Mouse (Mus musculus) kidney, embryonic 15.5 days (tissue): ENCODE measurements around the gene Adam21. TPM values are rescaled to one million over a fixed set of nuclear protein-coding genes. Genes with fewer than 3 reads are reported as not detected.
"Not testable (repeated sequence)": the region's sequence is repeated elsewhere in the genome, so short reads cannot be mapped to it uniquely, and the experiment has no call there.

Experiments used
- ATAC-seq: fragments of 200-750 bp; cut with Nextera tagmentation; replicated peaks from 2 replicates; pipeline ENCODE4 v1.8.0; 2017; ENCODE audit warnings: moderate TSS enrichment; ENCODE audit not compliant: low FRiP score
- H3K27ac ChIP-seq: fragments of 300-500 bp; sonication (generic); 2 replicates; pipeline ENCODE4 v1.5.1; 2015; ENCODE audit warnings: mild to moderate bottlenecking, inconsistent platforms
- H3K27me3 ChIP-seq: fragments of 300-500 bp; sonication (generic); 2 replicates; pipeline ENCODE4 v1.6.1; 2015; ENCODE audit warnings: inconsistent platforms
- H3K36me3 ChIP-seq: fragments of 300-500 bp; sonication (generic); 2 replicates; pipeline ENCODE4 v1.6.1; 2015; ENCODE audit warnings: inconsistent platforms
- H3K4me1 ChIP-seq: fragments of 300-500 bp; sonication (generic); 2 replicates; pipeline ENCODE4 v1.6.1; 2015; ENCODE audit warnings: inconsistent platforms
- H3K4me2 ChIP-seq: fragments of 300-500 bp; sonication (generic); 2 replicates; pipeline ENCODE4 v1.6.1; 2015; ENCODE audit warnings: moderate library complexity, mild to moderate bottlenecking, inconsistent platforms
- H3K4me3 ChIP-seq: fragments of 300-500 bp; sonication (generic); replicated peaks from 2 replicates; pipeline ENCODE4 v1.5.1; 2015; ENCODE audit warnings: mild to moderate bottlenecking, inconsistent platforms
- H3K9ac ChIP-seq: fragments of 300-500 bp; sonication (generic); 2 replicates; pipeline ENCODE4 v1.6.1; 2015; ENCODE audit warnings: mild to moderate bottlenecking, inconsistent platforms
- H3K9me3 ChIP-seq: fragments of 300-500 bp; sonication (generic); replicated peaks from 2 replicates; pipeline ENCODE4 v1.6.1; 2016; ENCODE audit warnings: inconsistent platforms
- WGBS: fragments of 180-500 bp; shearing (Covaris S2); methylation state at CpG from one replicate; pipeline ENCODE4 v1.1.7; 2015; ENCODE audit warnings: mixed read lengths; 5-methylcytosine and 5-hydroxymethylcytosine counted together
- polyA plus RNA-seq: library from polyadenylated mRNA; unstranded; fragments of >200 nt; fragmentation: Nextera tagmentation; extraction: Ambion mirVana; gene quantifications from 2 replicates; pipeline ENCODE4 v1.2.1, GENCODE M21; 2015

The Adam21 gene
- polyA plus RNA-seq, 1 experiment from 2014 or later, result 0.34 TPM

DNA sequence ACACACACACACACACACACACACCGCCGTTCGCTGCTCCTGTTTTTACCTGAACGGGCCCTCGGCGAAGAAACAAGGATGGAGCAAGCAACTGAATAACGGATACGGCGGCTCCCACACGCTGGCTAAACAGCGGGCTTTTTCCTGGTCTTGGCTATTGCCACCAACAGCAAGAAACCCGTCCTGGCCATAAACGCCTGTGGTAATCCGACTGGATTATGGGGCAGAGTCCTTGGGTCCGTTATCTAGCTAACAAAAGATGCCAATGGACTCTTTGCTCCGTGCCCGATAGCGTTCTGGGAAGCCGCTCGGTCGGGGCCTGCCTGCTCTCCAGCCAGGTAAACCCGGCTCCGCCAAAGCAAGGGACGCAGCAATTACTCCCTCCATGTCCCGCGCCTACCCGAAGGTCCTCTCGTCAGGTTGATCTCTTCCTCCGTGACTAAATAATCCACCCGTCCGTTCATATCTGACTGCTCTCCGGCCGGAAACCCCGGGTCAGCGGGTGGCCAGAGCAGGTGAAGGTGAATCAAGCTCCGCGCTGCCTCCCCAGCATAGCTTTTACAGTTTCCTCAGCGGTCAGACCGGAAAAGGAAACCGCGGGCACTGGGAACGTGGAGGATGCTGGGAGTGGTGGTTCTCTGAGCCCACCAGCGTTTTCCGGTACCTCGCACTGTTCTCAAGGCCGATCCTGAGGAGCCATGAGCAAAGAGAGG is 35.8 kb downstream of the Adam21 start, which contains the start of the genes Gm20498 and Synj2bp:
Gm20498 (minus strand) TSS at position 590 of the 713 bp plus-strand sequence.
Synj2bp (minus strand) TSS at position 596 of the 713 bp plus-strand sequence.
- Histone ChIP-seq H3K27ac (peak within 1 kb of the TSS; percentile 76), H3K4me3 (peak within 1 kb of the TSS; percentile 69), H3K9ac (peak within 1 kb of the TSS; percentile 62), H3K27me3 (no peaks in the 10 kb centered on the region), H3K36me3 (no peaks in the 10 kb centered on the region), H3K9me3 (no peaks in the 10 kb centered on the region), H3K4me2 (peak within 1 kb of the TSS; percentile 64), H3K4me1 (peaks cover 15% of the 10 kb centered on the region; the same call in 1 of the 2 replicates)
- ATAC-seq, result peak; percentile 97
- under 1% methylated on average over 46 of the region's 46 CpGs for WGBS

GRCm38 (mm10) chr12:81530587-81530986 is 37.7 kb downstream of the Adam21 start:
- not testable (repeated sequence) for H3K9ac ChIP-seq, H3K27ac ChIP-seq, H3K4me2 ChIP-seq, H3K27me3 ChIP-seq, H3K36me3 ChIP-seq, H3K9me3 ChIP-seq, H3K4me3 ChIP-seq, ATAC-seq
- WGBS, result 85% methylated on average over 7 of the region's 8 CpGs
- H3K4me1 ChIP-seq, result peaks cover 15% of the 10 kb centered on the region; the same call in 1 of the 2 replicates

Other genes with a start within 250 kb of the Adam21 start
- 0.48 and 1.1 TPM in 2 replicates for gene Slc8a3, start 235.3 kb downstream of the Adam21 start, polyA plus RNA-seq
- 0.13 and 0.21 TPM in 2 replicates for gene Gm4787, start 189.0 kb downstream of the Adam21 start, polyA plus RNA-seq
- 0.45 and 0.54 TPM in 2 replicates for gene Adam4, start 146.5 kb downstream of the Adam21 start, polyA plus RNA-seq
- 129 and 143 TPM in 2 replicates for gene Cox16, start 83.3 kb downstream of the Adam21 start, polyA plus RNA-seq
- gene Gm20498, start 35.6 kb downstream of the Adam21 start, polyA plus RNA-seq, result 28.8 TPM in 2 replicates
- gene Synj2bp, start 35.6 kb downstream of the Adam21 start, polyA plus RNA-seq, result 39.8 and 41.6 TPM in 2 replicates
- gene Med6, start 26.5 kb upstream of the Adam21 start, polyA plus RNA-seq, result 61.9 and 70.8 TPM in 2 replicates
- 1.2 and 1.4 TPM in 2 replicates for gene Ttc9, start 62.8 kb upstream of the Adam21 start, polyA plus RNA-seq
- 1.3 and 1.5 TPM in 2 replicates for gene Map3k9, start 212.7 kb upstream of the Adam21 start, polyA plus RNA-seq